Mouse (Mus musculus): ENCODE results near the gene Slc2a12.
A peak's percentile ranks its signal among the peaks of the same experiment; 100 is the strongest.

The Slc2a12 gene

GRCm38 (mm10) chr10:22728257-22728656 is 83.4 kb downstream of the Slc2a12 start:
- no peak for DNase-seq (ENCODE audit: low spot score in 2 of 2)

GRCm38 (mm10) chr10:22730266-22730991 is 85.6 kb downstream of the Slc2a12 start:
- no peak for DNase-seq (ENCODE audit: low spot score in 2 of 2)

- DNase-seq (ENCODE audit: low spot score in 2 of 2) = no peak
Observed at GRCm38 (mm10) chr10:22730992-22731271, 86.1 kb downstream of the Slc2a12 start.

- DNase-seq (ENCODE audit: low spot score in 2 of 2) = peak; percentile 86 to 92
Observed at GRCm38 (mm10) chr10:22731272-22732093, 86.7 kb downstream of the Slc2a12 start, which contains the start of gene Tbpl1. Tbpl1 (minus strand) TSS chr10:22731938.

GRCm38 (mm10) chr10:22732181-22732580 is 87.4 kb downstream of the Slc2a12 start:
- DNase-seq (ENCODE audit: low spot score in 2 of 2) = no peak

GRCm38 (mm10) chr10:22745922-22746321 is 101.1 kb downstream of the Slc2a12 start:
- DNase-seq (ENCODE audit: low spot score in 2 of 2) = peak in 1 of 2 experiments; percentile 23

GRCm38 (mm10) chr10:22746334-22747322 is 101.8 kb downstream of the Slc2a12 start:
- DNase-seq (ENCODE audit: low spot score in 2 of 2) = peak in 1 of 2 experiments; percentile 64

GRCm38 (mm10) chr10:22751175-22751682 is 106.4 kb downstream of the Slc2a12 start:
- no peak for DNase-seq (ENCODE audit: low spot score in 2 of 2)
